Mouse (Mus musculus) forebrain, embryonic 14.5 days (tissue): Measurements from ENCODE around the gene Atp6v1g2. TPM values are rescaled to one million over a fixed set of nuclear protein-coding genes. Genes with fewer than 3 reads are reported as not detected.
A peak's percentile ranks its signal among the peaks of the same experiment; 100 is the strongest.

ENCODE experiments used
- ATAC-seq: fragments of 200-750 bp; cut with Nextera tagmentation; 2 replicates; pipeline ENCODE4 v1.8.0; 2017; ENCODE audit warnings: mild to moderate bottlenecking, moderate library complexity
- DNase-seq: peaks from one replicate; pipeline ENCODE4 v3.0.0-alpha.2; 2015; ENCODE audit warnings: low spot score
- H3K27ac ChIP-seq: fragments of 300-500 bp; sonication (generic); 2 replicates; pipeline ENCODE4 v1.5.1; 2014; ENCODE audit warnings: low read depth, mild to moderate bottlenecking, control low read depth, low read length, moderate library complexity
- H3K27me3 ChIP-seq: fragments of 300-500 bp; sonication (generic); replicated peaks from 2 replicates; pipeline ENCODE4 v1.6.1; 2014; ENCODE audit warnings: low read length, control low read depth, mixed read lengths; ENCODE audit not compliant: control insufficient read depth, insufficient read depth
- H3K36me3 ChIP-seq: fragments of 300-500 bp; sonication (generic); 2 replicates; pipeline ENCODE4 v1.6.1; 2014; ENCODE audit warnings: low read length, control low read depth; ENCODE audit not compliant: control insufficient read depth, insufficient read depth
- H3K4me1 ChIP-seq: fragments of 300-500 bp; sonication (generic); 2 replicates; pipeline ENCODE4 v1.6.1; 2014; ENCODE audit warnings: antibody characterized with exemption, low read length, control low read depth; ENCODE audit not compliant: control insufficient read depth, insufficient read depth
- H3K4me2 ChIP-seq: fragments of 300-500 bp; sonication (generic); 2 replicates; pipeline ENCODE4 v1.6.1; 2014; ENCODE audit warnings: mild to moderate bottlenecking, control low read depth, low read length
- H3K4me3 ChIP-seq: fragments of 300-500 bp; sonication (generic); 2 replicates; pipeline ENCODE4 v1.5.1; 2014; ENCODE audit warnings: low read depth, low read length, control low read depth
- H3K9ac ChIP-seq: fragments of 300-500 bp; sonication (generic); 2 replicates; pipeline ENCODE4 v1.6.1; 2014; ENCODE audit warnings: mild to moderate bottlenecking, low read length, control low read depth, moderate library complexity
- H3K9me3 ChIP-seq: fragments of 300-500 bp; sonication (generic); replicated peaks from 2 replicates; pipeline ENCODE4 v1.6.1; 2016; ENCODE audit warnings: low read length, control low read depth, mixed read lengths; ENCODE audit not compliant: control insufficient read depth
- WGBS: fragments of 180-500 bp; shearing (Covaris S2); extraction: QIAGEN DNeasy Blood & Tissue Kit; methylation state at CpG from one replicate; pipeline ENCODE4 v1.1.7; 2014; 5-methylcytosine and 5-hydroxymethylcytosine counted together
- microRNA-seq: library from miRNA; unstranded; fragments of <30 nt; microRNA quantifications from one replicate; pipeline ENCODE4, GENCODE M21; 2016
- polyA plus RNA-seq: library from polyadenylated mRNA; unstranded; fragments of >200 nt; fragmentation: Nextera tagmentation; extraction: Ambion mirVana; gene quantifications from 2 replicates; pipeline ENCODE4 v1.2.1, GENCODE M21; 2014

Atp6v1g2 gene
- polyA plus RNA-seq, 1 experiment from 2014 or later = 44.0 TPM

DNA sequence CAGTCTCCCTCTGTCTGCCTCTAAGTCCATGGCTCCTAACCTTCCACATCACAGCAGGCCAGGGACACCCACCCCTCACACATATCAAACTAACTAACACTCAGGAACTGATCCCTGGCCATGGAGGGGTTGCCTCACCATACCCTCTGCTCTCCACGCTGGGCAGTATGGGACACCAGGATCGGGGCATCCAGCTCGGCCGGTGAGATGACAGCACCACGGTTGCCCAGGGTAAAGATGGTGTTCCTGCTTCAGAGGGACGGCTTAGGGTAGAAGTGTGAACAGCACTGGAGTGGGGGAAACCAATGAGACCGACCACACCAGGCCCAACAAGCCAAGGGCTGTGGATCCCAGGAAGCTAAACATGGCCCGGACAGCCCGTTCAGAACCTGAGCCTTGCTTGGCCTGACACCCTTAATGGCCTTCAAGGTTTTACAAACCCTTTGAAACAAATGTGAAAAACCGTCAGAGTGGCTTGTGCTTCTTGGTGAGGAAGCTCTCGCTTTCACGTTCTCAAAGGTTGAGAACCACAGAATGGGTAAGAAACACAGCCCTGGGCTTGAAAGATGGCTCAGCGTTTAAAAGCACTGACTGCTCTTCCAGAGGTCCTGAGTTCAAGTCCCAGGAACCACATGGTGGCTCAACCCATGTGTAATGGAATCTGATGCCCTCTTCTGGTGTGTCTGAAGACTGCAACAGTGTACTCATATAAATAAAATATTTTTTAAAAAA is 45.7 kb downstream of the Atp6v1g2 start:
- WGBS = 90% methylated on average over 13 of the region's 13 CpGs
- Histone ChIP-seq H3K9ac (no peak overlapping the region), H3K27ac (no peak overlapping the region), H3K27me3 (no peaks in the 10 kb centered on the region), H3K36me3 (no peaks in the 10 kb centered on the region), H3K4me3 (no peak overlapping the region), H3K4me2 (no peak overlapping the region), H3K9me3 (no peaks in the 10 kb centered on the region), H3K4me1 (no peaks in the 10 kb centered on the region)
- DNase-seq (no peak), ATAC-seq (no peak)

GRCm38 (mm10) chr17:35280276-35280675 is 46.8 kb downstream of the Atp6v1g2 start:
- H3K27me3 ChIP-seq = no peaks in the 10 kb centered on the region
- H3K36me3 ChIP-seq = no peaks in the 10 kb centered on the region
- H3K4me1 ChIP-seq = no peaks in the 10 kb centered on the region
- 79% methylated on average over 3 of the region's 3 CpGs for WGBS
- no peak overlapping the region for H3K9ac ChIP-seq
- no peak overlapping the region for H3K4me3 ChIP-seq
- H3K4me2 ChIP-seq = no peak overlapping the region
- DNase-seq (no peak), ATAC-seq (no peak)
- no peak overlapping the region for H3K27ac ChIP-seq
- H3K9me3 ChIP-seq = no peaks in the 10 kb centered on the region

- H3K4me2 ChIP-seq = no peak overlapping the region
- no peaks in the 10 kb centered on the region for H3K36me3 ChIP-seq
- H3K9ac ChIP-seq = no peak overlapping the region
- H3K4me3 ChIP-seq = no peak overlapping the region
- no peaks in the 10 kb centered on the region for H3K4me1 ChIP-seq
- no peaks in the 10 kb centered on the region for H3K9me3 ChIP-seq
- no peak for ATAC-seq
- DNase-seq = no peak
- no peaks in the 10 kb centered on the region for H3K27me3 ChIP-seq
- H3K27ac ChIP-seq = no peak overlapping the region
Measured at GRCm38 (mm10) chr17:35285431-35285830, 52.0 kb downstream of the Atp6v1g2 start.

Small RNA genes lying within 50 kb of the gene (microRNA-seq; reads per million reads assigned to microRNA genes)
- gene Mir6973a (not detected), gene Mir6974 (not detected), gene Mir6975 (1.3 reads per million, percentile 3 among the genes with 10 or more reads in this experiment), gene Mir8094 (not detected)

Other genes starting within 250 kb of the Atp6v1g2 start
- gene Vars, start 232.7 kb upstream of the Atp6v1g2 start, polyA plus RNA-seq = 42.4 and 53.9 TPM in 2 replicates
- 0.05 and 0.11 TPM in 2 replicates for gene Vwa7, start 217.1 kb upstream of the Atp6v1g2 start, polyA plus RNA-seq
- 2.9 and 6.2 TPM in 2 replicates for gene Sapcd1, start 205.6 kb upstream of the Atp6v1g2 start, polyA plus RNA-seq
- gene Msh5, start 186.9 kb upstream of the Atp6v1g2 start, polyA plus RNA-seq = 2.3 and 2.6 TPM in 2 replicates
- gene Clic1, start 183.7 kb upstream of the Atp6v1g2 start, polyA plus RNA-seq = 28.3 and 37.3 TPM in 2 replicates
- gene Ddah2, start 174.6 kb upstream of the Atp6v1g2 start, polyA plus RNA-seq = 617 and 661 TPM in 2 replicates
- not detected in 2 replicates for gene Ly6g6c, start 168.3 kb upstream of the Atp6v1g2 start, polyA plus RNA-seq
- gene Mpig6b, start 167.5 kb upstream of the Atp6v1g2 start, polyA plus RNA-seq = 0.28 and 0.42 TPM in 2 replicates
- gene Ly6g6e, start 156.8 kb upstream of the Atp6v1g2 start, polyA plus RNA-seq = 10.1 and 10.7 TPM in 2 replicates
- gene Ly6g6d, start 155.6 kb upstream of the Atp6v1g2 start, polyA plus RNA-seq = 0.76 and 1.1 TPM in 2 replicates
- gene Ly6g6f, start 148.1 kb upstream of the Atp6v1g2 start, polyA plus RNA-seq = 0.15 TPM in 1 of 2 replicates, not detected in the other
- 69.9 and 75.7 TPM in 2 replicates for gene Abhd16a, start 144.4 kb upstream of the Atp6v1g2 start, polyA plus RNA-seq
- not detected in 2 replicates for gene Ly6g5c, start 125.4 kb upstream of the Atp6v1g2 start, polyA plus RNA-seq
- gene Ly6g5b, start 118.2 kb upstream of the Atp6v1g2 start, polyA plus RNA-seq = 0.89 and 1.1 TPM in 2 replicates
- 31.3 and 34.2 TPM in 2 replicates for gene Gpank1, start 112.2 kb upstream of the Atp6v1g2 start, polyA plus RNA-seq
- 313 and 353 TPM in 2 replicates for gene Csnk2b, start 111.6 kb upstream of the Atp6v1g2 start, polyA plus RNA-seq
- gene D17H6S53E, start 107.3 kb upstream of the Atp6v1g2 start, polyA plus RNA-seq = 5.2 and 5.5 TPM in 2 replicates
- 0.22 and 0.29 TPM in 2 replicates for gene Apom, start 101.6 kb upstream of the Atp6v1g2 start, polyA plus RNA-seq
- 128 and 144 TPM in 2 replicates for gene Bag6, start 98.5 kb upstream of the Atp6v1g2 start, polyA plus RNA-seq
- 117 and 141 TPM in 2 replicates for gene Prrc2a, start 68.8 kb upstream of the Atp6v1g2 start, polyA plus RNA-seq
- gene Aif1, start 57.6 kb upstream of the Atp6v1g2 start, polyA plus RNA-seq = 6.9 and 7.3 TPM in 2 replicates
- gene Lst1, start 45.2 kb upstream of the Atp6v1g2 start, polyA plus RNA-seq = 6.1 and 8.0 TPM in 2 replicates
- gene Ltb, start 39.2 kb upstream of the Atp6v1g2 start, polyA plus RNA-seq = 0.39 TPM in 1 of 2 replicates, not detected in the other
- not detected in 2 replicates for gene Tnf, start 31.7 kb upstream of the Atp6v1g2 start, polyA plus RNA-seq
- gene Lta, start 28.3 kb upstream of the Atp6v1g2 start, polyA plus RNA-seq = 0.13 and 0.21 TPM in 2 replicates
- not detected in 2 replicates for gene Gm16181, start 12.8 kb upstream of the Atp6v1g2 start, polyA plus RNA-seq
- gene Nfkbil1, start 2.1 kb downstream of the Atp6v1g2 start, polyA plus RNA-seq = 5.1 and 5.2 TPM in 2 replicates
- gene Ddx39b, start 8.1 kb downstream of the Atp6v1g2 start, polyA plus RNA-seq = 478 and 489 TPM in 2 replicates
- gene H2-D1, start 29.1 kb downstream of the Atp6v1g2 start, polyA plus RNA-seq = 37.5 and 44.2 TPM in 2 replicates
- gene H2-Q1, start 86.7 kb downstream of the Atp6v1g2 start, polyA plus RNA-seq = 0.46 TPM in 1 of 2 replicates, not detected in the other
- 1.1 and 2.1 TPM in 2 replicates for gene H2-Q2, start 108.6 kb downstream of the Atp6v1g2 start, polyA plus RNA-seq
- gene H2-Q4, start 146.0 kb downstream of the Atp6v1g2 start, polyA plus RNA-seq = 0.54 and 0.60 TPM in 2 replicates
- gene H2-Q6, start 191.2 kb downstream of the Atp6v1g2 start, polyA plus RNA-seq = 0.28 and 0.38 TPM in 2 replicates
- 1.5 and 2.0 TPM in 2 replicates for gene H2-Q7, start 205.5 kb downstream of the Atp6v1g2 start, polyA plus RNA-seq
- 0.23 TPM in 1 of 2 replicates, not detected in the other for gene H2-Q10, start 236.4 kb downstream of the Atp6v1g2 start, polyA plus RNA-seq